Mouse (Mus musculus) hindbrain, embryonic 16.5 days (tissue): ENCODE data around the gene Tcf7. TPM values are rescaled to one million over a fixed set of nuclear protein-coding genes. Genes with fewer than 3 reads are reported as not detected.

Source experiments
- polyA plus RNA-seq: library from polyadenylated mRNA; unstranded; fragments of >200 nt; fragmentation: Nextera tagmentation; extraction: Ambion mirVana; gene quantifications from 2 replicates; pipeline ENCODE4 v1.2.1, GENCODE M21; 2015

The Tcf7 gene
- polyA plus RNA-seq, 1 experiment from 2014 or later: 1.2 TPM

Other genes with a start within 250 kb of the Tcf7 start
- gene Ppp2ca, start 184.3 kb downstream of the Tcf7 start, polyA plus RNA-seq: 124 and 125 TPM in 2 replicates
- gene Olfr1373, start 137.5 kb downstream of the Tcf7 start, polyA plus RNA-seq: not detected in 2 replicates
- gene Olfr1371, start 69.0 kb downstream of the Tcf7 start, polyA plus RNA-seq: not detected in 2 replicates
- gene Skp1a, start 51.0 kb downstream of the Tcf7 start, polyA plus RNA-seq: 1,003 and 1,005 TPM in 2 replicates
- 411 and 440 TPM in 2 replicates for gene Vdac1, start 77.8 kb upstream of the Tcf7 start, polyA plus RNA-seq
- gene 9530068E07Rik, start 113.4 kb upstream of the Tcf7 start, polyA plus RNA-seq: 136 and 145 TPM in 2 replicates